Mouse (Mus musculus) kidney, embryonic 16.5 days (tissue): ENCODE data around the gene Ms4a6c. TPM values are rescaled to one million over a fixed set of nuclear protein-coding genes. Genes with fewer than 3 reads are reported as not detected.
"Not testable (repeated sequence)": the region's sequence is repeated elsewhere in the genome, so short reads cannot be mapped to it uniquely, and the experiment has no call there.

Source experiments
- ATAC-seq: fragments of 200-750 bp; cut with Nextera tagmentation; 2 replicates; pipeline ENCODE4 v1.8.0; 2017; ENCODE audit warnings: moderate TSS enrichment; ENCODE audit not compliant: low FRiP score, low TSS enrichment
- H3K27ac ChIP-seq: fragments of 300-500 bp; sonication (generic); 2 replicates; pipeline ENCODE4 v1.5.1; 2014; ENCODE audit warnings: low read length
- H3K27me3 ChIP-seq: fragments of 300-500 bp; sonication (generic); 2 replicates; pipeline ENCODE4 v1.6.1; 2014; ENCODE audit warnings: low read length, control low read depth, mixed read lengths; ENCODE audit not compliant: insufficient read depth
- H3K36me3 ChIP-seq: fragments of 300-500 bp; sonication (generic); 2 replicates; pipeline ENCODE4 v1.6.1; 2014; ENCODE audit warnings: low read length, control low read depth, mixed read lengths; ENCODE audit not compliant: insufficient read depth
- H3K4me1 ChIP-seq: fragments of 300-500 bp; sonication (generic); 2 replicates; pipeline ENCODE4 v1.6.1; 2014; ENCODE audit warnings: low read length, control low read depth, mixed read lengths; ENCODE audit not compliant: insufficient read depth
- H3K4me2 ChIP-seq: fragments of 300-500 bp; sonication (generic); replicated peaks from 2 replicates; pipeline ENCODE4 v1.6.1; 2014; ENCODE audit warnings: low read depth, low read length
- H3K4me3 ChIP-seq: fragments of 300-500 bp; sonication (generic); 2 replicates; pipeline ENCODE4 v1.5.1; 2014; ENCODE audit warnings: mild to moderate bottlenecking, low read length
- H3K9ac ChIP-seq: fragments of 300-500 bp; sonication (generic); replicated peaks from 2 replicates; pipeline ENCODE4 v1.6.1; 2014; ENCODE audit warnings: low read length
- H3K9me3 ChIP-seq: fragments of 300-500 bp; sonication (generic); 2 replicates; pipeline ENCODE4 v1.6.1; 2016; ENCODE audit warnings: low read length, control low read depth
- WGBS: fragments of 180-500 bp; shearing (Covaris S2); extraction: QIAGEN DNeasy Blood & Tissue Kit; methylation state at CpG from one replicate; pipeline ENCODE4 v1.1.7; 2014; 5-methylcytosine and 5-hydroxymethylcytosine counted together
- polyA plus RNA-seq: library from polyadenylated mRNA; unstranded; fragments of >200 nt; fragmentation: Nextera tagmentation; extraction: Ambion mirVana; gene quantifications from 2 replicates; pipeline ENCODE4 v1.2.1, GENCODE M21; 2015

Gene Ms4a6c
- polyA plus RNA-seq = 4.6 and 5.3 TPM in 2 replicates

GRCm38 (mm10) chr19:11469215-11469614, at the start of gene Ms4a6c:
Gene Ms4a6c, plus strand, starts transcription at chr19:11469366.
- not testable (repeated sequence) for H3K9ac ChIP-seq, H3K27ac ChIP-seq, H3K4me3 ChIP-seq, H3K27me3 ChIP-seq, H3K4me1 ChIP-seq, H3K9me3 ChIP-seq, H3K36me3 ChIP-seq, ATAC-seq, H3K4me2 ChIP-seq
- 87% methylated on average over 4 of the region's 4 CpGs for WGBS

GRCm38 (mm10) chr19:11431209-11431608, 38.0 kb upstream of the Ms4a6c start:
- H3K4me1 ChIP-seq, H3K9ac ChIP-seq, H3K27ac ChIP-seq, H3K27me3 ChIP-seq, H3K4me2 ChIP-seq, H3K9me3 ChIP-seq, H3K36me3 ChIP-seq, ATAC-seq, H3K4me3 ChIP-seq: not testable (repeated sequence)
- 73% methylated on average over 1 of the region's 1 CpGs for WGBS

- 89% methylated on average over 4 of the region's 4 CpGs for WGBS
Observed at GRCm38 (mm10) chr19:11435058-11435834, 33.9 kb upstream of the Ms4a6c start.

GRCm38 (mm10) chr19:11443338-11443737, 25.8 kb upstream of the Ms4a6c start, which contains the start of gene Ms4a4b:
Gene Ms4a4b, plus strand, starts transcription at chr19:11443553.
- Histone ChIP-seq H3K36me3 (no peaks in the 10 kb centered on the region), H3K4me2 (no peak within 1 kb of the TSS), H3K9me3 (no peaks in the 10 kb centered on the region), H3K4me1 (no peaks in the 10 kb centered on the region), H3K4me3 (no peak within 1 kb of the TSS), H3K27ac (no peak within 1 kb of the TSS), H3K9ac (no peak within 1 kb of the TSS), H3K27me3 (no peaks in the 10 kb centered on the region)
- no peak for ATAC-seq

More at GRCm38 (mm10) chr19:11435058-11435834, 33.9 kb upstream of the Ms4a6c start:
- H3K4me2 ChIP-seq = no peak overlapping the region
- H3K27me3 ChIP-seq = no peaks in the 10 kb centered on the region
- H3K27ac ChIP-seq = no peak overlapping the region
- no peaks in the 10 kb centered on the region for H3K9me3 ChIP-seq
- no peak for ATAC-seq
- no peak overlapping the region for H3K9ac ChIP-seq
- H3K4me3 ChIP-seq = no peak overlapping the region
- no peaks in the 10 kb centered on the region for H3K4me1 ChIP-seq
- no peaks in the 10 kb centered on the region for H3K36me3 ChIP-seq

- 86% methylated on average over 5 of the region's 5 CpGs for WGBS
- no peak overlapping the region for H3K27ac ChIP-seq
- no peaks in the 10 kb centered on the region for H3K9me3 ChIP-seq
- H3K9ac ChIP-seq = no peak overlapping the region
- no peaks in the 10 kb centered on the region for H3K27me3 ChIP-seq
- H3K4me3 ChIP-seq = no peak overlapping the region
- ATAC-seq = no peak
- no peaks in the 10 kb centered on the region for H3K36me3 ChIP-seq
- no peak overlapping the region for H3K4me2 ChIP-seq
- H3K4me1 ChIP-seq = no peaks in the 10 kb centered on the region
Observed at GRCm38 (mm10) chr19:11443964-11444363, 25.2 kb upstream of the Ms4a6c start.

- ATAC-seq = no peak
- Histone ChIP-seq H3K27me3 (no peaks in the 10 kb centered on the region), H3K4me1 (no peaks in the 10 kb centered on the region), H3K4me3 (no peak overlapping the region), H3K4me2 (no peak overlapping the region), H3K36me3 (no peaks in the 10 kb centered on the region), H3K27ac (no peak overlapping the region), H3K9ac (no peak overlapping the region), H3K9me3 (no peaks in the 10 kb centered on the region)
- 91% methylated on average over 2 of the region's 2 CpGs for WGBS
Observed at GRCm38 (mm10) chr19:11447238-11447637, 21.9 kb upstream of the Ms4a6c start.

GRCm38 (mm10) chr19:11459041-11459440, 10.1 kb upstream of the Ms4a6c start:
- H3K27ac ChIP-seq, H3K4me1 ChIP-seq, H3K27me3 ChIP-seq, H3K4me2 ChIP-seq, H3K4me3 ChIP-seq, H3K36me3 ChIP-seq, H3K9me3 ChIP-seq, ATAC-seq, H3K9ac ChIP-seq: not testable (repeated sequence)
- WGBS = 88% methylated on average over 2 of the region's 4 CpGs

GRCm38 (mm10) chr19:11464795-11465194, 4.4 kb upstream of the Ms4a6c start:
- not testable (repeated sequence) for ATAC-seq, H3K4me3 ChIP-seq, H3K4me2 ChIP-seq, H3K9ac ChIP-seq, H3K36me3 ChIP-seq, H3K9me3 ChIP-seq, H3K4me1 ChIP-seq, H3K27me3 ChIP-seq, H3K27ac ChIP-seq
- 62% methylated on average over 1 of the region's 1 CpGs for WGBS

- no peak overlapping the region for H3K4me3 ChIP-seq
- no peak overlapping the region for H3K9ac ChIP-seq
- no peak for ATAC-seq
- no peak overlapping the region for H3K27ac ChIP-seq
- no peak overlapping the region for H3K4me2 ChIP-seq
- no peaks in the 10 kb centered on the region for H3K9me3 ChIP-seq
- H3K27me3 ChIP-seq = no peaks in the 10 kb centered on the region
- H3K36me3 ChIP-seq = no peaks in the 10 kb centered on the region
- WGBS = 75% methylated on average over 5 of the region's 5 CpGs
- H3K4me1 ChIP-seq = no peaks in the 10 kb centered on the region
Observed at GRCm38 (mm10) chr19:11466471-11466870, 2.7 kb upstream of the Ms4a6c start.

GRCm38 (mm10) chr19:11468361-11468760, 805 bp upstream of the Ms4a6c start:
- not testable (repeated sequence) for H3K4me2 ChIP-seq, H3K9me3 ChIP-seq, H3K9ac ChIP-seq, ATAC-seq, H3K4me1 ChIP-seq, H3K27ac ChIP-seq, H3K4me3 ChIP-seq, H3K27me3 ChIP-seq, H3K36me3 ChIP-seq
- 73% methylated on average over 1 of the region's 1 CpGs for WGBS
